Mouse (Mus musculus) C2C12 (cell line): ENCODE data around the gene Spint2.

Source experiments
- CTCF ChIP-seq: IDR thresholded peaks from one replicate; pipeline ENCODE4 v1.5.1; 2011; ENCODE audit not compliant: control insufficient read depth, insufficient read depth, insufficient read length
- FOSL1 ChIP-seq: IDR thresholded peaks from one replicate; pipeline ENCODE4 v1.8.0; 2011; ENCODE audit warnings: mild to moderate bottlenecking, low read length; ENCODE audit not compliant: poor library complexity, insufficient read depth, severe bottlenecking
- MAX ChIP-seq: IDR thresholded peaks from one replicate; pipeline ENCODE4 v1.6.1; 2011; ENCODE audit warnings: mild to moderate bottlenecking, control low read depth
- USF1 ChIP-seq: IDR thresholded peaks from one replicate; pipeline ENCODE4 v1.6.1; 2011; ENCODE audit warnings: low read depth, mild to moderate bottlenecking, control low read depth, moderate library complexity

- no peak for TF ChIP-seq FOSL1
- TF ChIP-seq CTCF, result no peak
- no peak for TF ChIP-seq MAX
- no peak for TF ChIP-seq USF1
Measured at GRCm38 (mm10) chr7:29294111-29294761, 12.5 kb upstream of the Spint2 start.
